Mouse (Mus musculus) hindbrain, embryonic 16.5 days (tissue): ENCODE results near the gene Sec22c. TPM values are rescaled to one million over a fixed set of nuclear protein-coding genes. Genes with fewer than 3 reads are reported as not detected.

Source experiments
- ATAC-seq: fragments of 200-750 bp; cut with Nextera tagmentation; 2 replicates; pipeline ENCODE4 v1.8.0; 2017; ENCODE audit warnings: moderate TSS enrichment, moderate library complexity
- H3K27ac ChIP-seq: fragments of 300-500 bp; sonication (generic); 2 replicates; pipeline ENCODE4 v1.5.1; 2014; ENCODE audit warnings: low read depth, mild to moderate bottlenecking, control low read depth, low read length, moderate library complexity
- H3K27me3 ChIP-seq: fragments of 300-500 bp; sonication (generic); replicated peaks from 2 replicates; pipeline ENCODE4 v1.6.1; 2014; ENCODE audit warnings: low read length; ENCODE audit not compliant: control insufficient read depth, insufficient read depth
- H3K36me3 ChIP-seq: fragments of 300-500 bp; sonication (generic); 2 replicates; pipeline ENCODE4 v1.6.1; 2014; ENCODE audit warnings: mild to moderate bottlenecking, low read length, moderate library complexity, mixed read lengths; ENCODE audit not compliant: control insufficient read depth, insufficient read depth
- H3K4me1 ChIP-seq: fragments of 300-500 bp; sonication (generic); 2 replicates; pipeline ENCODE4 v1.6.1; 2014; ENCODE audit warnings: low read depth, low read length; ENCODE audit not compliant: control insufficient read depth, insufficient read depth
- H3K4me2 ChIP-seq: fragments of 300-500 bp; sonication (generic); 2 replicates; pipeline ENCODE4 v1.6.1; 2014; ENCODE audit warnings: mild to moderate bottlenecking, low read length, control low read depth, moderate library complexity
- H3K4me3 ChIP-seq: fragments of 300-500 bp; sonication (generic); 2 replicates; pipeline ENCODE4 v1.5.1; 2014; ENCODE audit warnings: mild to moderate bottlenecking, low read length, control low read depth, moderate library complexity
- H3K9ac ChIP-seq: fragments of 300-500 bp; sonication (generic); 2 replicates; pipeline ENCODE4 v1.6.1; 2014; ENCODE audit warnings: low read depth, mild to moderate bottlenecking, control low read depth, low read length, moderate library complexity
- H3K9me3 ChIP-seq: fragments of 300-500 bp; sonication (generic); 2 replicates; pipeline ENCODE4 v1.6.1; 2014; ENCODE audit warnings: mild to moderate bottlenecking, low read length, moderate library complexity; ENCODE audit not compliant: control insufficient read depth
- WGBS: fragments of 180-500 bp; shearing (Covaris S2); extraction: QIAGEN DNeasy Blood & Tissue Kit; methylation state at CpG from one replicate; pipeline ENCODE4 v1.1.7; 2014; 5-methylcytosine and 5-hydroxymethylcytosine counted together
- polyA plus RNA-seq: library from polyadenylated mRNA; unstranded; fragments of >200 nt; fragmentation: Nextera tagmentation; extraction: Ambion mirVana; gene quantifications from 2 replicates; pipeline ENCODE4 v1.2.1, GENCODE M21; 2015

The Sec22c gene
- polyA plus RNA-seq, 1 experiment from 2014 or later, result 30.4 TPM

- H3K27ac ChIP-seq, result no peak overlapping the region
- H3K27me3 ChIP-seq, result no peaks in the 10 kb centered on the region
- no peak overlapping the region for H3K4me2 ChIP-seq
- H3K9ac ChIP-seq, result no peak overlapping the region
- H3K36me3 ChIP-seq, result no peaks in the 10 kb centered on the region
- H3K4me3 ChIP-seq, result no peak overlapping the region
- H3K4me1 ChIP-seq, result no peaks in the 10 kb centered on the region
- no peaks in the 10 kb centered on the region for H3K9me3 ChIP-seq
- ATAC-seq, result no peak
- 79% methylated on average over 1 of the region's 1 CpGs for WGBS
Measured at GRCm38 (mm10) chr9:121630627-121631026, 74.7 kb downstream of the Sec22c start.

Other genes starting within 250 kb of the Sec22c start
- gene Cck, start 209.8 kb downstream of the Sec22c start, polyA plus RNA-seq, result 70.4 and 88.3 TPM in 2 replicates
- 0.16 TPM in 1 of 2 replicates, not detected in the other for gene Lyzl4, start 63.4 kb downstream of the Sec22c start, polyA plus RNA-seq
- gene Vipr1, start 62.8 kb downstream of the Sec22c start, polyA plus RNA-seq, result 0.49 and 0.80 TPM in 2 replicates
- 171 and 184 TPM in 2 replicates for gene Ss18l2, start 4.8 kb upstream of the Sec22c start, polyA plus RNA-seq
- 43.2 and 44.4 TPM in 2 replicates for gene Nktr, start 13.7 kb upstream of the Sec22c start, polyA plus RNA-seq
- gene Zfp651, start 53.8 kb upstream of the Sec22c start, polyA plus RNA-seq, result 15.0 and 22.8 TPM in 2 replicates
- gene Klhl40, start 72.1 kb upstream of the Sec22c start, polyA plus RNA-seq, result 1.9 and 3.3 TPM in 2 replicates
- 0.50 and 0.55 TPM in 2 replicates for gene Hhatl, start 87.0 kb upstream of the Sec22c start, polyA plus RNA-seq
- 2.8 and 3.6 TPM in 2 replicates for gene Ccdc13, start 134.0 kb upstream of the Sec22c start, polyA plus RNA-seq
- 160 and 166 TPM in 2 replicates for gene Higd1a, start 152.9 kb upstream of the Sec22c start, polyA plus RNA-seq
- 3.5 and 3.8 TPM in 2 replicates for gene Ackr2, start 192.9 kb upstream of the Sec22c start, polyA plus RNA-seq
- gene Cyp8b1, start 210.8 kb upstream of the Sec22c start, polyA plus RNA-seq, result not detected in 2 replicates
- gene Fam198a, start 245.5 kb upstream of the Sec22c start, polyA plus RNA-seq, result 2.9 and 3.1 TPM in 2 replicates